Mouse (Mus musculus) monocyte, adult 5-6 weeks (primary cell): Measurements from ENCODE around the gene Wdr86. TPM values are rescaled to one million over a fixed set of nuclear protein-coding genes. Genes with fewer than 3 reads are reported as not detected.
"Not testable (repeated sequence)": the region's sequence is repeated elsewhere in the genome, so short reads cannot be mapped to it uniquely, and the experiment has no call there.

Source experiments
- ATAC-seq: fragments of 153-309, 156-312 bp; replicated peaks from 2 replicates; pipeline ENCODE4 v1.8.0; 2017; ENCODE audit warnings: mild to moderate bottlenecking; ENCODE audit not compliant: low TSS enrichment, insufficient number of reproducible peaks, severe bottlenecking, poor library complexity, low FRiP score
- total RNA-seq: library from RNA; stranded (forward); fragments of 200-1000, 200-491, 200-594 nt; gene quantifications from 3 replicates; pipeline ENCODE4 v1.2.3, GENCODE M21; 2017

Wdr86 gene
- total RNA-seq, 1 experiment from 2014 or later: not detected

GRCm38 (mm10) chr5:24696704-24697103 lies 33.8 kb downstream of the Wdr86 start:
- no peak for ATAC-seq

GRCm38 (mm10) chr5:24687696-24688095 lies 42.8 kb downstream of the Wdr86 start:
- peak; percentile 69 for ATAC-seq

- not testable (repeated sequence) for ATAC-seq
These were observed 43.7 kb downstream of the Wdr86 start for GRCm38 (mm10) chr5:24686671-24687420.

- ATAC-seq: 0 out of 2 replicates have a peak, but pooled peaks have one; percentile 28
These were observed 44.4 kb downstream of the Wdr86 start for GRCm38 (mm10) chr5:24686176-24686575.

GRCm38 (mm10) chr5:24685366-24686093 lies 45.0 kb downstream of the Wdr86 start, which contains the start of gene Nub1:
TSS of gene Nub1 (plus strand) at chr5:24685532.
- peak; percentile 88 for ATAC-seq

DNA sequence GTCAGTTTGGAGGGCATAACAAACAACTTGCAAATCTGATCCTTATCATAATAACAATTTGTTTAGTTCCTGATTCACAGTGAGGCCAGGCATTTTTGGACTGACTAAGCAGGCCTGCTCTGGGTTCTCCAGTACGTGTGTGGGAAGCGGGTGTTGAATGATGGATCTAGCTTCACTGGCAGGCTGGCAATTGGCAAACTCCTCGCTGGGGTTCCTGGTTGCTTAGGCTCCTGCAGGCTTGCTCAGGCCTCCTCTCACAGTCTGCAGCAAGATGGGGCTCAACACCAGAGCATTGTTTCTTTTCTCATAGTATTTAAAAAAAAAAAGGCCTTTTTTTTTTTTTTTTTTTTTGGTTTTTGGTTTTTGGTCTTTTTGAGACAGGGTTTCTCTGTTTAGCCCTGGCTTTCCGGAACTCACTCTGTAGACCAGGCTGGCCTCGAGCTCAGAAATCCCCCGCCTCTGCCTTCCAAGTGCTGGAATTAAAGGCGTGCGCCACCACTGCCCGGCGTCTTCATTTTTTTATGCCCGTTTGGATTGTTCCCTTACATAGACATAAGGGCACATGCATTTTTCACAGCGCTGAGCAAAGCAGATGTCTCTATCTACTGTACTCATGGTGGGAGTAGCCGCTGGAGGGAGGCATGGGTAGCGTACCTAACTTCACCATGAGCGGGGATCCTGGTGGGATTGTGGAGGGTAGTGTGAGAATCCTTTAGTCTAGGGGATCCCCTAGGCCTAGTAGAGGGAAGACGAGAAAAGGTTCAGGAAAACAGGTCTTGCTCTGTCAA lies 45.8 kb downstream of the Wdr86 start:
- ATAC-seq: peak; percentile 3

GRCm38 (mm10) chr5:24681436-24681835 lies 49.1 kb downstream of the Wdr86 start:
- no peak for ATAC-seq

- peak; percentile 89 for ATAC-seq
These were observed 56.3 kb downstream of the Wdr86 start for GRCm38 (mm10) chr5:24674238-24674637.

Other genes starting within 250 kb of the Wdr86 start
- not detected in 3 replicates for gene Gbx1, start 203.5 kb downstream of the Wdr86 start, total RNA-seq
- gene Asb10, start 189.7 kb downstream of the Wdr86 start, total RNA-seq: not detected in 3 replicates
- gene 4931409K22Rik, start 173.9 kb downstream of the Wdr86 start, total RNA-seq: not detected in 3 replicates
- gene Abcf2, start 153.3 kb downstream of the Wdr86 start, total RNA-seq: 33.8 to 45.3 TPM (median 42.1 TPM) in 3 replicates
- gene Chpf2, start 144.0 kb downstream of the Wdr86 start, total RNA-seq: 13.2 to 33.8 TPM (median 15.2 TPM) in 3 replicates
- gene Smarcd3, start 106.3 kb downstream of the Wdr86 start, total RNA-seq: 1.3 to 8.1 TPM (median 3.0 TPM) in 3 replicates
- gene Nub1, start 45.2 kb downstream of the Wdr86 start, total RNA-seq: 108 to 119 TPM (median 113 TPM) in 3 replicates
- 21.0 TPM in 1 of 3 replicates, not detected in the others for gene Crygn, start 27.3 kb upstream of the Wdr86 start, total RNA-seq
- 87.8 to 119 TPM (median 116 TPM) in 3 replicates for gene Rheb, start 111.9 kb upstream of the Wdr86 start, total RNA-seq